Mouse (Mus musculus) heart, embryonic 10.5 days (tissue): Measurements from ENCODE around the gene Olfr508. TPM values are rescaled to one million over a fixed set of nuclear protein-coding genes. Genes with fewer than 3 reads are reported as not detected.

Experiments used
- polyA plus RNA-seq: library from polyadenylated mRNA; unstranded; fragments of >200 nt; fragmentation: Nextera tagmentation; extraction: Ambion mirVana; gene quantifications from 2 replicates; pipeline ENCODE4 v1.2.1, GENCODE M21; 2016

The Olfr508 gene
- polyA plus RNA-seq, 1 experiment from 2014 or later = not detected

Other genes with a start within 250 kb of the Olfr508 start
- gene Olfr495, start 236.8 kb upstream of the Olfr508 start, polyA plus RNA-seq = not detected in 2 replicates
- not detected in 2 replicates for gene Olfr497, start 209.6 kb upstream of the Olfr508 start, polyA plus RNA-seq
- gene Olfr498, start 164.7 kb upstream of the Olfr508 start, polyA plus RNA-seq = not detected in 2 replicates
- gene Olfr502, start 104.9 kb upstream of the Olfr508 start, polyA plus RNA-seq = not detected in 2 replicates
- not detected in 2 replicates for gene Olfr503, start 85.5 kb upstream of the Olfr508 start, polyA plus RNA-seq
- gene Olfr504, start 64.2 kb upstream of the Olfr508 start, polyA plus RNA-seq = not detected in 2 replicates
- gene Olfr506, start 19.2 kb upstream of the Olfr508 start, polyA plus RNA-seq = not detected in 2 replicates
- not detected in 2 replicates for gene Olfr507, start 8.2 kb upstream of the Olfr508 start, polyA plus RNA-seq
- gene Olfr509, start 21.9 kb downstream of the Olfr508 start, polyA plus RNA-seq = not detected in 2 replicates
- not detected in 2 replicates for gene Olfr510, start 36.4 kb downstream of the Olfr508 start, polyA plus RNA-seq
- gene Olfr512, start 83.3 kb downstream of the Olfr508 start, polyA plus RNA-seq = not detected in 2 replicates
- not detected in 2 replicates for gene Olfr513, start 121.0 kb downstream of the Olfr508 start, polyA plus RNA-seq
- gene Olfr514, start 196.0 kb downstream of the Olfr508 start, polyA plus RNA-seq = not detected in 2 replicates
- not detected in 2 replicates for gene Olfr516, start 220.5 kb downstream of the Olfr508 start, polyA plus RNA-seq
- gene Olfr517, start 242.4 kb downstream of the Olfr508 start, polyA plus RNA-seq = not detected in 2 replicates